Mouse (Mus musculus) limb, embryonic 10.5 days (tissue): ENCODE data around the gene Pde6h. TPM values are rescaled to one million over a fixed set of nuclear protein-coding genes. Genes with fewer than 3 reads are reported as not detected.
A peak's percentile ranks its signal among the peaks of the same experiment; 100 is the strongest.

ENCODE experiments used
- DNase-seq: peaks from one replicate; pipeline ENCODE4 v3.0.0-alpha.2; 2017; ENCODE audit warnings: low spot score
- H3K27ac ChIP-seq: fragments of 300-500 bp; sonication (generic); 2 replicates; pipeline ENCODE4 v1.5.1; 2016; ENCODE audit warnings: mild to moderate bottlenecking
- H3K27me3 ChIP-seq: fragments of 300-500 bp; sonication (generic); 2 replicates; pipeline ENCODE4 v1.6.1; 2016; ENCODE audit warnings: low read depth, mild to moderate bottlenecking; ENCODE audit not compliant: poor library complexity, severe bottlenecking
- H3K36me3 ChIP-seq: fragments of 300-500 bp; sonication (generic); 2 replicates; pipeline ENCODE4 v1.6.1; 2016; ENCODE audit warnings: mild to moderate bottlenecking, moderate library complexity
- H3K4me1 ChIP-seq: fragments of 300-500 bp; sonication (generic); 2 replicates; pipeline ENCODE4 v1.6.1; 2016
- H3K4me3 ChIP-seq: fragments of 300-500 bp; sonication (generic); 2 replicates; pipeline ENCODE4 v1.5.1; 2016; ENCODE audit warnings: mild to moderate bottlenecking, moderate library complexity
- H3K9me3 ChIP-seq: fragments of 300-500 bp; sonication (generic); replicated peaks from 2 replicates; pipeline ENCODE4 v1.6.1; 2016; ENCODE audit warnings: mild to moderate bottlenecking
- WGBS: fragments of 180-500 bp; shearing (Covaris S2); methylation state at CpG from one replicate; pipeline ENCODE4 v1.1.7; 2016; 5-methylcytosine and 5-hydroxymethylcytosine counted together
- polyA plus RNA-seq: library from polyadenylated mRNA; unstranded; fragments of >200 nt; fragmentation: Nextera tagmentation; extraction: Ambion mirVana; gene quantifications from 2 replicates; pipeline ENCODE4 v1.2.1, GENCODE M21; 2016

Pde6h gene
- polyA plus RNA-seq, 1 experiment from 2014 or later = not detected

GRCm38 (mm10) chr6:137000706-137001105 lies 77.1 kb downstream of the Pde6h start:
- Histone ChIP-seq H3K4me3 (no peak overlapping the region), H3K27ac (no peak overlapping the region), H3K4me1 (no peaks in the 10 kb centered on the region), H3K27me3 (no peaks in the 10 kb centered on the region), H3K9me3 (no peaks in the 10 kb centered on the region), H3K36me3 (no peaks in the 10 kb centered on the region)
- no peak for DNase-seq
- WGBS = 91% methylated on average over 10 of the region's 10 CpGs

GRCm38 (mm10) chr6:137001267-137002168 lies 77.9 kb downstream of the Pde6h start:
- DNase-seq = no peak
- H3K27me3 ChIP-seq = no peaks in the 10 kb centered on the region
- no peaks in the 10 kb centered on the region for H3K9me3 ChIP-seq
- H3K4me3 ChIP-seq = no peak overlapping the region
- H3K4me1 ChIP-seq = no peaks in the 10 kb centered on the region
- no peak overlapping the region for H3K27ac ChIP-seq
- WGBS = 77% methylated on average over 6 of the region's 6 CpGs
- H3K36me3 ChIP-seq = no peaks in the 10 kb centered on the region

GRCm38 (mm10) chr6:137002169-137002514 lies 78.5 kb downstream of the Pde6h start:
- H3K27me3 ChIP-seq = no peaks in the 10 kb centered on the region
- no peaks in the 10 kb centered on the region for H3K36me3 ChIP-seq
- no peak overlapping the region for H3K27ac ChIP-seq
- H3K4me1 ChIP-seq = no peaks in the 10 kb centered on the region
- no peak overlapping the region for H3K4me3 ChIP-seq
- WGBS = 64% methylated on average over 5 of the region's 5 CpGs
- no peaks in the 10 kb centered on the region for H3K9me3 ChIP-seq
- DNase-seq = no peak

GRCm38 (mm10) chr6:137004359-137004758 lies 80.7 kb downstream of the Pde6h start:
- no peak for DNase-seq
- Histone ChIP-seq H3K36me3 (no peaks in the 10 kb centered on the region), H3K27ac (no peak overlapping the region), H3K4me3 (no peak overlapping the region), H3K9me3 (no peaks in the 10 kb centered on the region), H3K27me3 (no peaks in the 10 kb centered on the region), H3K4me1 (no peaks in the 10 kb centered on the region)
- 89% methylated on average over 4 of the region's 4 CpGs for WGBS

- Histone ChIP-seq H3K27me3 (no peaks in the 10 kb centered on the region), H3K4me1 (no peaks in the 10 kb centered on the region), H3K36me3 (no peaks in the 10 kb centered on the region), H3K4me3 (no peak overlapping the region), H3K9me3 (no peaks in the 10 kb centered on the region), H3K27ac (no peak overlapping the region)
- DNase-seq = peak; percentile 11
- WGBS = 90% methylated on average over 5 of the region's 5 CpGs
Observed at GRCm38 (mm10) chr6:137011187-137011586, 87.6 kb downstream of the Pde6h start.

GRCm38 (mm10) chr6:137014346-137014745 lies 90.7 kb downstream of the Pde6h start:
- Histone ChIP-seq H3K27me3 (no peaks in the 10 kb centered on the region), H3K4me1 (no peaks in the 10 kb centered on the region), H3K36me3 (no peaks in the 10 kb centered on the region), H3K9me3 (no peaks in the 10 kb centered on the region), H3K27ac (no peak overlapping the region), H3K4me3 (no peak overlapping the region)
- 89% methylated on average over 6 of the region's 6 CpGs for WGBS
- peak; percentile 8 for DNase-seq

GRCm38 (mm10) chr6:137017216-137017973 lies 93.8 kb downstream of the Pde6h start:
- Histone ChIP-seq H3K27me3 (no peaks in the 10 kb centered on the region), H3K4me1 (no peaks in the 10 kb centered on the region), H3K9me3 (no peaks in the 10 kb centered on the region), H3K4me3 (no peak overlapping the region), H3K27ac (no peak overlapping the region), H3K36me3 (no peaks in the 10 kb centered on the region)
- DNase-seq = peak; percentile 15
- 89% methylated on average over 7 of the region's 7 CpGs for WGBS

Other genes with a start within 250 kb of the Pde6h start
- gene Gucy2c, start 142.1 kb upstream of the Pde6h start, polyA plus RNA-seq = 0.11 and 0.16 TPM in 2 replicates
- gene Hist4h4, start 119.4 kb upstream of the Pde6h start, polyA plus RNA-seq = 0.65 and 0.68 TPM in 2 replicates
- gene H2afj, start 115.6 kb upstream of the Pde6h start, polyA plus RNA-seq = 74.8 and 75.6 TPM in 2 replicates
- gene BC049715, start 96.2 kb upstream of the Pde6h start, polyA plus RNA-seq = 1.3 and 1.4 TPM in 2 replicates
- 164 and 168 TPM in 2 replicates for gene Wbp11, start 95.6 kb upstream of the Pde6h start, polyA plus RNA-seq
- not detected in 2 replicates for gene Smco3, start 88.4 kb upstream of the Pde6h start, polyA plus RNA-seq
- 1.8 and 2.4 TPM in 2 replicates for gene Art4, start 66.1 kb upstream of the Pde6h start, polyA plus RNA-seq
- gene Mgp, start 48.0 kb upstream of the Pde6h start, polyA plus RNA-seq = 1.2 and 3.2 TPM in 2 replicates
- gene Erp27, start 1.7 kb upstream of the Pde6h start, polyA plus RNA-seq = 0.15 TPM in 1 of 2 replicates, not detected in the other
- 30.2 and 32.5 TPM in 2 replicates for gene Arhgdib, start 18.1 kb downstream of the Pde6h start, polyA plus RNA-seq
- gene Rerg, start 246.7 kb downstream of the Pde6h start, polyA plus RNA-seq = 1.2 and 1.3 TPM in 2 replicates